Mouse (Mus musculus) ES-E14 (cell line): ENCODE results near the gene Ctxn1. TPM values are rescaled to one million over a fixed set of nuclear protein-coding genes. Genes with fewer than 3 reads are reported as not detected.

Experiments
- DNase-seq: peaks from one replicate; pipeline ENCODE4 v3.0.0-alpha.2; 2013; ENCODE audit warnings: low read depth, low spot score
- H3K27ac ChIP-seq: 2 replicates; pipeline ENCODE4 v1.5.1; 2012; ENCODE audit warnings: low read depth, mild to moderate bottlenecking, low read length, moderate library complexity, mixed read lengths; ENCODE audit not compliant: poor library complexity, insufficient read depth, severe bottlenecking
- H3K36me3 ChIP-seq: 2 replicates; pipeline ENCODE4 v1.6.1; 2012; ENCODE audit warnings: mild to moderate bottlenecking, low read length, moderate library complexity, mixed read lengths; ENCODE audit not compliant: control insufficient read depth, poor library complexity, insufficient read depth, severe bottlenecking
- H3K4me1 ChIP-seq, 2 experiments: fragments of 150-350 bp in 1 of 2; sonication (generic) in 1 of 2; 2 replicates each; pipeline ENCODE4 v1.6.1; 2012; ENCODE audit warnings: low read length in 2 of 2, mild to moderate bottlenecking in 1 of 2, mixed read lengths in 1 of 2; ENCODE audit not compliant: control insufficient read depth in 2 of 2, insufficient read depth in 2 of 2, poor library complexity in 1 of 2
- H3K4me3 ChIP-seq, 2 experiments: fragments of 150-350 bp in 1 of 2; sonication (generic) in 1 of 2; 2 replicates each; pipeline ENCODE4 v1.5.1; 2012; ENCODE audit warnings: low read length in 2 of 2, low read depth in 1 of 2, mild to moderate bottlenecking in 1 of 2, mixed read lengths in 1 of 2; ENCODE audit not compliant: insufficient read depth in 1 of 2, poor library complexity in 1 of 2, severe bottlenecking in 1 of 2
- H3K9ac ChIP-seq: 2 replicates; pipeline ENCODE4 v1.6.1; 2012; ENCODE audit warnings: low read depth, mild to moderate bottlenecking, low read length, mixed read lengths; ENCODE audit not compliant: poor library complexity, insufficient read depth, severe bottlenecking
- H3K9me3 ChIP-seq: fragments of 150-350 bp; sonication (generic); 2 replicates; pipeline ENCODE4 v1.6.1; 2012; ENCODE audit warnings: low read depth, mild to moderate bottlenecking, low read length; ENCODE audit not compliant: control insufficient read depth, insufficient read depth
- CHD2 ChIP-seq: IDR thresholded peaks from 2 replicates; pipeline ENCODE4 v1.6.1; 2014; ENCODE audit warnings: mild to moderate bottlenecking, low read depth, low read length, inconsistent platforms
- HCFC1 ChIP-seq: IDR thresholded peaks from 2 replicates; pipeline ENCODE4 v1.6.1; 2012; ENCODE audit warnings: low read length, inconsistent platforms, borderline replicate concordance; ENCODE audit not compliant: insufficient read depth
- MAFK ChIP-seq: IDR thresholded peaks from 2 replicates; pipeline ENCODE4 v1.6.1; 2014; ENCODE audit warnings: mild to moderate bottlenecking, low read depth, low read length, inconsistent platforms; ENCODE audit not compliant: insufficient read depth
- ZC3H11A ChIP-seq: IDR thresholded peaks from 2 replicates; pipeline ENCODE4 v1.6.1; 2012; ENCODE audit warnings: low read depth, mild to moderate bottlenecking, inconsistent platforms, low read length, borderline replicate concordance
- ZNF384 ChIP-seq: IDR thresholded peaks from 2 replicates; pipeline ENCODE4 v1.6.1; 2012; ENCODE audit warnings: low read depth, low read length, inconsistent platforms
- in situ Hi-C, 2 experiments: fragments of 600-800 bp; cut with MboI; formaldehyde crosslinking; loops; one replicate each; pipeline ENCODE4 v1.15.1; 2025; ENCODE audit warnings: low sequenced_read_pairs in 2 of 2, inconsistent platforms in 1 of 2; ENCODE audit not compliant: unreplicated experiment in 2 of 2
- total RNA-seq: library from RNA; depleted of rRNA; stranded (reverse); fragments of 300-350 nt; gene quantifications from 2 replicates; pipeline ENCODE4 v1.2.3, GENCODE M21; 2012

The Ctxn1 gene
- total RNA-seq, 1 experiment: 3.7 TPM

DNA sequence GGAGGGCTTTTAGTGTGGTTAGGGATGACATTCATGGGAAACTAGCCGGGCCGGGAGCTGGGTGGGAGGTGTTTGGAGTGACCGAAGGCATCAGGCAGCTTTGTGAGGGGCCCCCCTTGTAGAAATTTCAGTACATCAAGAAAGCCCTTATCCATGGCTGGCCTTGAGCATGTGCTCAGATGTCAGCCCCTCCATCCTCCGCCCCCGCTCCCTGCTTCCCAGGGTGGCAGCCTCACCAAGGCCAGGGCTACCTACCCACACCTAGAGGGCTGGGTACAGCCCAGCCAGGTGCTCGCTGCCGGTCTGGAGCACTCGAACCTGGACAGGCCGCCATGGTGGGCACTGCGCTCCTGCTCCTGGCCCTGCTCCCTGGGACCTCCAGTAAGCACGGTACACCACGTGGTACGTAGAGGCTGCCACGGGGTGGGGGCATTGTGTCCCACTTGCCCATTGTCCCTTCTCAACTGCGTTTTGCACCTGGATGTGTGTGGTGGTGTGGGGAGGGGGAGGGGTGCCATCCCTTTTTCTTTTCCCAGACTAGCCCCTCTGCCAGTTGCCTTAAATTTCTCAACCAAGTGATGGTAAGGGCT is 11.0 kb downstream of the Ctxn1 start, which contains the start of gene Tgfbr3l:
Gene Tgfbr3l, plus strand, starts transcription at position 264 of the 590 bp plus-strand sequence.
- Histone ChIP-seq H3K4me1 (peaks cover 8 to 16% of the 10 kb centered on the region in 2 experiments; a peak in 2 of 4 replicates), H3K4me3 (peak within 1 kb of the TSS; percentile 16 to 45; a peak in 2 of 4 replicates), H3K9me3 (no peaks in the 10 kb centered on the region), H3K27ac (no peak within 1 kb of the TSS), H3K9ac (peak within 1 kb of the TSS; percentile 19; the same call in 1 of the 2 replicates), H3K36me3 (peaks cover 29% of the 10 kb centered on the region)
- TF ChIP-seq MAFK (no peak), HCFC1 (no peak), ZNF384 (no peak), CHD2 (no peak)
- in situ Hi-C loops: no loop called here
- DNase-seq: no peak

DNA sequence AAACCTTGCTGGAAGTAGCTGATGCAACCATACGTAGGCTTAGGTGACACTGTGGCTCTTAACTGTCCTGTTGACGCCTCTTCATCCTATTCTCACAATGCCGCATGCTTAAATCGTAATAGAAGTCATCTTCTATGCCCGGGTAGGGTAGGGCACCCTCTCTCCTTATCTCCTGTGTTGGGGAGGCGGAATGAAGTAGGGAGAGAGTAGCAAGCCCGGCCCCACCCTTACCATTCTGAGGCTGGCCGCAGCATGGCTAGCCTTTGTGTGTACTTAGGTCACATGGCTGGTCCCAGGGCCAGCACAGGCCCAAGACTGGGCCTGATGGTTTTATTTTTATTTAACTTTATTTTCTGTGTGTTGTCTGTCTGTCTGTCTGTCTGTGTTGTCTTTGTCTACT is 11.8 kb downstream of the Ctxn1 start:
- Histone ChIP-seq H3K4me3 (no peak overlapping the region), H3K36me3 (peaks cover 30% of the 10 kb centered on the region), H3K9me3 (no peaks in the 10 kb centered on the region), H3K4me1 (peaks cover 4 to 14% of the 10 kb centered on the region in 2 experiments; a peak in 2 of 4 replicates), H3K27ac (no peak overlapping the region), H3K9ac (no peak overlapping the region)
- no peak for DNase-seq
- TF ChIP-seq HCFC1 (no peak), CHD2 (no peak), ZC3H11A (no peak), MAFK (no peak), ZNF384 (no peak)
- in situ Hi-C loops: no loop called here

DNA sequence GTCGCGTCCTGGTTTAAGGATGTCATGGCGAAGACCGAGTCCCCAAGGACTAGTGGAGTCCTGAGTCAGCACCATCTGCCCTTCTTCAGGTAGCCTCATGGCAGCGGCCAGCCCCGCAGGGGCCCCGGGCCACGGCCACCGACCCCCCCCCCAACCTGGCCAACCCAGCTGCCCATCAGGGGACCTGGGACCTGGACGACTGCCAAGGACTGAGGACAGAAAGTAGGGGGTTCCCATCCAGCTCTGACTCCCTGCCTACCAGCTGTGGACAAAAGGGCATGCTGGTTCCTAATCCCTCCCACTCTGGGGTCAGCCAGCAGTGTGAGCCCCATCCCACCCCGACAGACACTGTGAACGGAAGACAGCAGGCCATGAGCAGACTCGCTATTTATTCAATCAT is 13.3 kb downstream of the Ctxn1 start:
- H3K4me3 ChIP-seq: no peak overlapping the region
- H3K9ac ChIP-seq: no peak overlapping the region
- no peak for TF ChIP-seq ZNF384
- TF ChIP-seq ZC3H11A: no peak
- no peak for TF ChIP-seq MAFK
- TF ChIP-seq HCFC1: no peak
- TF ChIP-seq CHD2: no peak
- no peaks in the 10 kb centered on the region for H3K9me3 ChIP-seq
- H3K4me1 ChIP-seq: peaks cover 4 to 14% of the 10 kb centered on the region in 2 experiments; a peak in 2 of 4 replicates
- in situ Hi-C loops: no loop called here
- DNase-seq: no peak
- H3K36me3 ChIP-seq: peaks cover 30% of the 10 kb centered on the region
- no peak overlapping the region for H3K27ac ChIP-seq

DNA sequence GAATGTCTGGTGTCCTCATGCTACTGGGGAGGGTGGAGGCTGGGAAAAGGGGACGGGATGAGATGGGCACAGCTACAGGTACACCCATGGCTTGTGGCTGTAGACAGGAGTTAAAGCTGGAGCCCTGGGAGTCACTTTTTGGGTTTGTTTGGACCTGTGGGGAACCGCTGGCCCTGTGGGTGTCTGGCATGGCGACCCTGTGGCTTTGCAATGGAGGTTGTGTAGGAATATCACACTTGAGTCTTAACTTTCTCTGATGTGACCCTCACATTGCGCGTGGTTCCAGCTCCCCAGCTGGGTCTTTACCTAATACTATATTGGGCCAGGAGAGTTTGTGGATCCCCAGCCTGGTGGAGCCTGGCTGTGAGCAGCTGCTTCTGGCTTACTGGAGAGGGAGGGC is 14.0 kb downstream of the Ctxn1 start:
- Histone ChIP-seq H3K9me3 (no peaks in the 10 kb centered on the region), H3K27ac (no peak overlapping the region), H3K4me3 (no peak overlapping the region), H3K36me3 (peaks cover 30% of the 10 kb centered on the region), H3K4me1 (peaks cover 4 to 10% of the 10 kb centered on the region in 2 experiments; a peak in 2 of 4 replicates), H3K9ac (no peak overlapping the region)
- TF ChIP-seq ZC3H11A (no peak), ZNF384 (no peak), HCFC1 (no peak), CHD2 (no peak), MAFK (no peak)
- in situ Hi-C loops: no loop called here
- DNase-seq: no peak
